Mouse (Mus musculus): ENCODE results near the gene Arl15. TPM values are rescaled to one million over a fixed set of nuclear protein-coding genes. Genes with fewer than 3 reads are reported as not detected.

The Arl15 gene
- polyA plus RNA-seq, 1 experiment from 2014 or later = 7.9 TPM

GRCm38 (mm10) chr13:113950131-113950530 is 155.8 kb downstream of the Arl15 start:
- H3K27ac ChIP-seq (ENCODE audit: low read length) = no peak overlapping the region
- H3K9me3 ChIP-seq (replicated peaks; ENCODE audit: control insufficient read depth, low read length) = no peaks in the 10 kb centered on the region
- H3K27me3 ChIP-seq (ENCODE audit: control insufficient read depth, insufficient read depth, low read length) = no peaks in the 10 kb centered on the region
- H3K9ac ChIP-seq (ENCODE audit: low read length) = no peak overlapping the region
- H3K4me3 ChIP-seq (replicated peaks; ENCODE audit: low read length) = no peak overlapping the region
- H3K36me3 ChIP-seq (ENCODE audit: control insufficient read depth, insufficient read depth, low read length) = no peaks in the 10 kb centered on the region
- ATAC-seq (ENCODE audit: insufficient read depth, low FRiP score) = no peak
- H3K4me2 ChIP-seq (ENCODE audit: low read depth, low read length) = no peak overlapping the region
- H3K4me1 ChIP-seq (ENCODE audit: control insufficient read depth, insufficient read depth, low read length) = peaks cover 15% of the 10 kb centered on the region; the same call in 1 of the 2 replicates
- 39% methylated on average over 6 of the region's 6 CpGs for WGBS

- Histone ChIP-seq H3K4me3 (replicated peaks; ENCODE audit: low read length) (no peak overlapping the region), H3K4me1 (ENCODE audit: control insufficient read depth, insufficient read depth, low read length) (no peaks in the 10 kb centered on the region), H3K9me3 (replicated peaks; ENCODE audit: control insufficient read depth, low read length) (no peaks in the 10 kb centered on the region), H3K9ac (ENCODE audit: low read length) (no peak overlapping the region), H3K27me3 (ENCODE audit: control insufficient read depth, insufficient read depth, low read length) (no peaks in the 10 kb centered on the region), H3K4me2 (ENCODE audit: low read depth, low read length) (no peak overlapping the region), H3K36me3 (ENCODE audit: control insufficient read depth, insufficient read depth, low read length) (no peaks in the 10 kb centered on the region), H3K27ac (ENCODE audit: low read length) (no peak overlapping the region)
- no peak for ATAC-seq (ENCODE audit: insufficient read depth, low FRiP score)
- WGBS = 57% methylated on average over 4 of the region's 4 CpGs
These were observed 163.1 kb downstream of the Arl15 start for GRCm38 (mm10) chr13:113957438-113957837.

- peaks cover 5% of the 10 kb centered on the region; the same call in 1 of the 2 replicates for H3K36me3 ChIP-seq (ENCODE audit: control insufficient read depth, insufficient read depth, low read length)
- no peaks in the 10 kb centered on the region for H3K9me3 ChIP-seq (replicated peaks; ENCODE audit: control insufficient read depth, low read length)
- no peak overlapping the region for H3K4me2 ChIP-seq (ENCODE audit: low read depth, low read length)
- no peak for ATAC-seq (ENCODE audit: insufficient read depth, low FRiP score)
- no peak overlapping the region for H3K4me3 ChIP-seq (replicated peaks; ENCODE audit: low read length)
- WGBS = 70% methylated on average over 9 of the region's 9 CpGs
- no peak overlapping the region for H3K9ac ChIP-seq (ENCODE audit: low read length)
- H3K27me3 ChIP-seq (ENCODE audit: control insufficient read depth, insufficient read depth, low read length) = no peaks in the 10 kb centered on the region
- no peaks in the 10 kb centered on the region for H3K4me1 ChIP-seq (ENCODE audit: control insufficient read depth, insufficient read depth, low read length)
- no peak overlapping the region for H3K27ac ChIP-seq (ENCODE audit: low read length)
These were observed 170.6 kb downstream of the Arl15 start for GRCm38 (mm10) chr13:113964945-113965344.

- Histone ChIP-seq H3K4me3 (replicated peaks; ENCODE audit: low read length) (no peak overlapping the region), H3K36me3 (ENCODE audit: control insufficient read depth, insufficient read depth, low read length) (peaks cover 5% of the 10 kb centered on the region; the same call in 1 of the 2 replicates), H3K4me2 (ENCODE audit: low read depth, low read length) (no peak overlapping the region), H3K9me3 (replicated peaks; ENCODE audit: control insufficient read depth, low read length) (no peaks in the 10 kb centered on the region), H3K27me3 (ENCODE audit: control insufficient read depth, insufficient read depth, low read length) (no peaks in the 10 kb centered on the region), H3K4me1 (ENCODE audit: control insufficient read depth, insufficient read depth, low read length) (no peaks in the 10 kb centered on the region), H3K9ac (ENCODE audit: low read length) (no peak overlapping the region), H3K27ac (ENCODE audit: low read length) (no peak overlapping the region)
- 68% methylated on average over 5 of the region's 5 CpGs for WGBS
- ATAC-seq (ENCODE audit: insufficient read depth, low FRiP score) = no peak
These were observed 176.4 kb downstream of the Arl15 start for GRCm38 (mm10) chr13:113970706-113971105.

- H3K36me3 ChIP-seq (ENCODE audit: control insufficient read depth, insufficient read depth, low read length) = peaks cover 5% of the 10 kb centered on the region; the same call in 1 of the 2 replicates
- H3K4me3 ChIP-seq (replicated peaks; ENCODE audit: low read length) = no peak overlapping the region
- no peak overlapping the region for H3K27ac ChIP-seq (ENCODE audit: low read length)
- no peak overlapping the region for H3K9ac ChIP-seq (ENCODE audit: low read length)
- H3K4me2 ChIP-seq (ENCODE audit: low read depth, low read length) = no peak overlapping the region
- no peak for ATAC-seq (ENCODE audit: insufficient read depth, low FRiP score)
- 87% methylated on average over 7 of the region's 7 CpGs for WGBS
- H3K9me3 ChIP-seq (replicated peaks; ENCODE audit: control insufficient read depth, low read length) = no peaks in the 10 kb centered on the region
- no peaks in the 10 kb centered on the region for H3K27me3 ChIP-seq (ENCODE audit: control insufficient read depth, insufficient read depth, low read length)
- no peaks in the 10 kb centered on the region for H3K4me1 ChIP-seq (ENCODE audit: control insufficient read depth, insufficient read depth, low read length)
These were observed 178.1 kb downstream of the Arl15 start for GRCm38 (mm10) chr13:113972401-113972800.

- 89% methylated on average over 1 of the region's 1 CpGs for WGBS
- Histone ChIP-seq H3K4me3 (replicated peaks; ENCODE audit: low read length) (no peak overlapping the region), H3K4me2 (ENCODE audit: low read depth, low read length) (no peak overlapping the region), H3K36me3 (ENCODE audit: control insufficient read depth, insufficient read depth, low read length) (no peaks in the 10 kb centered on the region), H3K9ac (ENCODE audit: low read length) (no peak overlapping the region), H3K27ac (ENCODE audit: low read length) (no peak overlapping the region), H3K4me1 (ENCODE audit: control insufficient read depth, insufficient read depth, low read length) (no peaks in the 10 kb centered on the region), H3K27me3 (ENCODE audit: control insufficient read depth, insufficient read depth, low read length) (no peaks in the 10 kb centered on the region), H3K9me3 (replicated peaks; ENCODE audit: control insufficient read depth, low read length) (no peaks in the 10 kb centered on the region)
- ATAC-seq (ENCODE audit: insufficient read depth, low FRiP score) = no peak
These were observed 180.6 kb downstream of the Arl15 start for GRCm38 (mm10) chr13:113974866-113975265.

GRCm38 (mm10) chr13:113975722-113976121 is 181.4 kb downstream of the Arl15 start:
- Histone ChIP-seq H3K9me3 (replicated peaks; ENCODE audit: control insufficient read depth, low read length) (no peaks in the 10 kb centered on the region), H3K9ac (ENCODE audit: low read length) (no peak overlapping the region), H3K4me3 (replicated peaks; ENCODE audit: low read length) (no peak overlapping the region), H3K27ac (ENCODE audit: low read length) (no peak overlapping the region), H3K4me2 (ENCODE audit: low read depth, low read length) (no peak overlapping the region), H3K4me1 (ENCODE audit: control insufficient read depth, insufficient read depth, low read length) (no peaks in the 10 kb centered on the region), H3K36me3 (ENCODE audit: control insufficient read depth, insufficient read depth, low read length) (no peaks in the 10 kb centered on the region), H3K27me3 (ENCODE audit: control insufficient read depth, insufficient read depth, low read length) (no peaks in the 10 kb centered on the region)
- 77% methylated on average over 6 of the region's 6 CpGs for WGBS
- ATAC-seq (ENCODE audit: insufficient read depth, low FRiP score) = no peak

GRCm38 (mm10) chr13:113976936-113977335 is 182.6 kb downstream of the Arl15 start:
- Histone ChIP-seq H3K9me3 (replicated peaks; ENCODE audit: control insufficient read depth, low read length) (no peaks in the 10 kb centered on the region), H3K27me3 (ENCODE audit: control insufficient read depth, insufficient read depth, low read length) (no peaks in the 10 kb centered on the region), H3K27ac (ENCODE audit: low read length) (no peak overlapping the region), H3K4me2 (ENCODE audit: low read depth, low read length) (no peak overlapping the region), H3K4me1 (ENCODE audit: control insufficient read depth, insufficient read depth, low read length) (no peaks in the 10 kb centered on the region), H3K36me3 (ENCODE audit: control insufficient read depth, insufficient read depth, low read length) (no peaks in the 10 kb centered on the region), H3K9ac (ENCODE audit: low read length) (no peak overlapping the region), H3K4me3 (replicated peaks; ENCODE audit: low read length) (no peak overlapping the region)
- WGBS = 86% methylated on average over 4 of the region's 4 CpGs
- no peak for ATAC-seq (ENCODE audit: insufficient read depth, low FRiP score)

GRCm38 (mm10) chr13:113980739-113981460 is 186.6 kb downstream of the Arl15 start:
- H3K27ac ChIP-seq (ENCODE audit: low read length) = no peak overlapping the region
- H3K27me3 ChIP-seq (ENCODE audit: control insufficient read depth, insufficient read depth, low read length) = no peaks in the 10 kb centered on the region
- H3K4me2 ChIP-seq (ENCODE audit: low read depth, low read length) = no peak overlapping the region
- WGBS = 51% methylated on average over 15 of the region's 15 CpGs
- no peaks in the 10 kb centered on the region for H3K4me1 ChIP-seq (ENCODE audit: control insufficient read depth, insufficient read depth, low read length)
- H3K4me3 ChIP-seq (replicated peaks; ENCODE audit: low read length) = no peak overlapping the region
- no peak for ATAC-seq (ENCODE audit: insufficient read depth, low FRiP score)
- no peaks in the 10 kb centered on the region for H3K36me3 ChIP-seq (ENCODE audit: control insufficient read depth, insufficient read depth, low read length)
- H3K9ac ChIP-seq (ENCODE audit: low read length) = no peak overlapping the region
- no peaks in the 10 kb centered on the region for H3K9me3 ChIP-seq (replicated peaks; ENCODE audit: control insufficient read depth, low read length)

Measured in stomach, embryonic 16.5 days (tissue).